Mouse (Mus musculus): ENCODE data around the gene Adcy1. TPM values are rescaled to one million over a fixed set of nuclear protein-coding genes. Genes with fewer than 3 reads are reported as not detected.

The Adcy1 gene
- polyA plus RNA-seq, 1 experiment from 2014 or later, result 1.2 TPM

DNA sequence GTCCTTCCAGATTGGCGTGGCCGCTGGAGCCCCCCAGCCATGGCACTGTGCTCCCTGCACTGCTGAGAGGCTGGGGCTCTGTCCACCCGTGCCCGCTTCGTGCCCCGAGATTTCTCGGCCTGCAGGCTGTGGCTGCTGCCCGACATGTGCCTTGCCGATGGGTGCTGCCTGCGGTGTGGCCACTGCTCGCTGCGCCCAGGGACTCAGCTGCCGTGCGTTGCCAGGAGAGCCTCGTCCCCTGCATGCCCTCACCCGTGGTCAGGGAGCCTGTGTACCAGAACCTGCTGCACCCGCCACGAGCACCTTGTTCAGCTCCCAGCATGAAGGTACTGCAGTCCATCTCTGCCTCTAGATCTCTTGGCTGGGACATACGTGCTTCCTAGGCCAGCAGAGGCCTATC, 134.7 kb downstream of the Adcy1 start:
- no peaks in the 10 kb centered on the region for H3K36me3 ChIP-seq
- WGBS, result 91% methylated on average over 19 of the region's 19 CpGs

GRCm38 (mm10) chr11:7198481-7199256, 135.4 kb downstream of the Adcy1 start:
- Histone ChIP-seq H3K4me3 (no peak overlapping the region), H3K36me3 (no peaks in the 10 kb centered on the region), H3K27ac (replicated peaks) (peak overlapping the region; percentile 77), H3K4me1 (peaks cover 29% of the 10 kb centered on the region), H3K27me3 (ENCODE audit: low read depth, poor library complexity, severe bottlenecking) (no peaks in the 10 kb centered on the region), H3K9me3 (replicated peaks) (no peaks in the 10 kb centered on the region; the same call in 1 of the 2 replicates)
- no peak for DNase-seq (ENCODE audit: low spot score)
- WGBS, result 83% methylated on average over 10 of the region's 10 CpGs

More for the DNA sequence above, 134.7 kb downstream of the Adcy1 start:
- no peaks in the 10 kb centered on the region for H3K27me3 ChIP-seq (ENCODE audit: low read depth, poor library complexity, severe bottlenecking)
- DNase-seq (ENCODE audit: low spot score), result no peak
- peak overlapping the region; percentile 77 for H3K27ac ChIP-seq (replicated peaks)
- H3K9me3 ChIP-seq (replicated peaks), result no peaks in the 10 kb centered on the region; the same call in 1 of the 2 replicates
- no peak overlapping the region for H3K4me3 ChIP-seq
- peaks cover 29% of the 10 kb centered on the region for H3K4me1 ChIP-seq

GRCm38 (mm10) chr11:7199736-7200392, 136.6 kb downstream of the Adcy1 start:
- Histone ChIP-seq H3K27me3 (ENCODE audit: low read depth, poor library complexity, severe bottlenecking) (no peaks in the 10 kb centered on the region), H3K4me3 (no peak overlapping the region), H3K27ac (replicated peaks) (no peak overlapping the region), H3K9me3 (replicated peaks) (no peaks in the 10 kb centered on the region; the same call in 1 of the 2 replicates), H3K36me3 (no peaks in the 10 kb centered on the region), H3K4me1 (peaks cover 29% of the 10 kb centered on the region)
- WGBS, result 61% methylated on average over 14 of the region's 14 CpGs
- peak; percentile 25 for DNase-seq (ENCODE audit: low spot score)

GRCm38 (mm10) chr11:7200393-7200783, 137.1 kb downstream of the Adcy1 start:
- H3K9me3 ChIP-seq (replicated peaks), result no peaks in the 10 kb centered on the region
- peaks cover 30% of the 10 kb centered on the region for H3K4me1 ChIP-seq
- 86% methylated on average over 9 of the region's 9 CpGs for WGBS

DNA sequence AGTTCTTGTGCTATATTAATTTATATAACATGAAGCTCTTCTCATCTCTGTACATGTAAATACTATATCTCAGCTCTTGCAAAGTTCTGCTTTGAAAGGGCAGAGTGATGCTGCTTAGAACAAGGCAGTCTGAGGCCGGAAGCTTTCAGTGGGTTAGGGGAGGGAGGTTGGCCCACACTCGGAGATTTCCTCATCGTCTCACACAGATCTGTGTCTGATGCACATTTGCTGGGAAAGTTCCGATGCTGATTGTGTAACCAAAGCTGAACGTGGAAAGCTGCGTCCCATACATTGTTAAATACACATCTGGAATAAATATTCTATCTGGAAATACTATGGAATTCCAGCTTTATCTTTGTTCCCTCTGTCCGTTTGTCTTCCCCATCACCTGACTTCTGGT, 138.9 kb downstream of the Adcy1 start:
- WGBS, result 84% methylated on average over 7 of the region's 7 CpGs
- Histone ChIP-seq H3K36me3 (no peaks in the 10 kb centered on the region), H3K9me3 (replicated peaks) (no peaks in the 10 kb centered on the region), H3K27me3 (ENCODE audit: low read depth, poor library complexity, severe bottlenecking) (no peaks in the 10 kb centered on the region), H3K27ac (replicated peaks) (no peak overlapping the region), H3K4me1 (peaks cover 19% of the 10 kb centered on the region), H3K4me3 (no peak overlapping the region)
- no peak for DNase-seq (ENCODE audit: low spot score)

More at GRCm38 (mm10) chr11:7200393-7200783, 137.1 kb downstream of the Adcy1 start:
- Histone ChIP-seq H3K27ac (replicated peaks) (no peak overlapping the region), H3K4me3 (no peak overlapping the region), H3K27me3 (ENCODE audit: low read depth, poor library complexity, severe bottlenecking) (no peaks in the 10 kb centered on the region), H3K36me3 (no peaks in the 10 kb centered on the region)
- DNase-seq (ENCODE audit: low spot score), result no peak

DNA sequence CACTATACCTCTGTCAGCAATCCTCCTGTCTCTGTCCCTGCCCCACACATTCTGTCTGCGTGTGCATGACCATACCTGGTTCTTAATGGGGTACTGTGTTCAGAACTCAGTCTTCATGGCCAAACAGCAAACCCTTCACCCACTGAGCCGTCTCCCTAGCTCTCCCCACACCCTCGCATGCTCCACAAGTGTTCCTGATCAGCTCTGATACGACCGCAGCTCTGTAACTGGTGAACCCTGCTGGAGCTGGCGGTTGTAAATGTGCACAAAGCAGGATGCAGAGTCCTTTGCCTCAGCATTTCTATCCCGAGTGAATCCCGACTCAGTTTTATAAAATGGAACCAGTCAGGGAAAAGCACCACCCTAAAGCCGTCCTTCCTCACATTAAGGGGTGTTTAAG, 140.6 kb downstream of the Adcy1 start:
- DNase-seq (ENCODE audit: low spot score), result no peak
- WGBS, result 92% methylated on average over 9 of the region's 9 CpGs

DNA sequence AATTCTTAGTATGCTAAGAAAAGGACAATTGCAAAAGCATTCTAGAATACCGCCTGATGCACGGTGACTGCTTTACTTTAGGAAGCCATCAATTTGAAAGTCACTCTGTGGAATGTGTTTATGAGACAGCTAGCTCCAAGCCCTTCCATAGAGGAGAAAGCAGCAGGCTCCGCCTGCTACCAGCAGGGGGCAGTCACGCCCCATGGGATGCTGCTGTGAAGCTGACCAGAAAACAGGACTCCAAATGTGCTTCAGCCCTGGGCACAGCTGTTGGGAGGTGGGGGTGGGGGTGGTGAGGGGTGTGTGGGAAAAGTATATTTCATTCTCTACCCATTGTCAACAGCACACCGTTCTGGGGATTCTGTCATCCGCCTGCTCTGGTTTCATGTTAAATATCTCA, 147.1 kb downstream of the Adcy1 start:
- peaks cover 49% of the 10 kb centered on the region for H3K27me3 ChIP-seq (ENCODE audit: low read depth, poor library complexity, severe bottlenecking)
- WGBS, result 22% methylated on average over 6 of the region's 6 CpGs
- no peak overlapping the region for H3K4me3 ChIP-seq
- H3K36me3 ChIP-seq, result no peaks in the 10 kb centered on the region
- peaks cover 40% of the 10 kb centered on the region for H3K4me1 ChIP-seq
- no peak overlapping the region for H3K27ac ChIP-seq (replicated peaks)
- H3K9me3 ChIP-seq (replicated peaks), result no peaks in the 10 kb centered on the region
- DNase-seq (ENCODE audit: low spot score), result peak; percentile 77

More for the DNA sequence above, 140.6 kb downstream of the Adcy1 start:
- H3K36me3 ChIP-seq, result no peaks in the 10 kb centered on the region
- H3K27me3 ChIP-seq (ENCODE audit: low read depth, poor library complexity, severe bottlenecking), result no peaks in the 10 kb centered on the region
- H3K4me1 ChIP-seq, result 0 out of 2 replicates have a peak, but pooled peaks cover 5% of the 10 kb centered on the region
- H3K27ac ChIP-seq (replicated peaks), result no peak overlapping the region
- no peak overlapping the region for H3K4me3 ChIP-seq
- no peaks in the 10 kb centered on the region for H3K9me3 ChIP-seq (replicated peaks)

DNA sequence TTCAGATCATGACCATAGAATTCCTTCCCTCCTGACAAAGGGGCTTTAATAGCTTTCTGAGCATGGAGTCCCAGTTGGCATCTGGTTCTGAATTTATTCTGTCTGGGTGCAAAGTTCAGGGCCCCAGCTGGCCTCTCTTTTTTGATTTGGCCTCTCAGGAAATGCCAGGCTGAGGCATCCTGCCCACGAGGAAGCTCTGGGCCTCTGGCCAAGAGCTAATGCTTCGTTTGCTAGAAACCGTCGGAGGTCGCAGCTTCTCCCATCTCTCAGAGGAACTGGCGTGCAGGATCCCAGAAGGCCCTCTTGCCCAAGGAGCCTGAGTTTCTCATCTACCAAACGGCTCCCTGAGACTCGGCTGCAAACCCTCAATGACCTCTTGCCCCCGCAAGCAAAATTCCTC, 147.9 kb downstream of the Adcy1 start:
- no peak overlapping the region for H3K4me3 ChIP-seq
- WGBS, result 50% methylated on average over 9 of the region's 9 CpGs
- H3K4me1 ChIP-seq, result peaks cover 36% of the 10 kb centered on the region
- no peak for DNase-seq (ENCODE audit: low spot score)
- no peaks in the 10 kb centered on the region for H3K9me3 ChIP-seq (replicated peaks)
- H3K36me3 ChIP-seq, result no peaks in the 10 kb centered on the region
- no peak overlapping the region for H3K27ac ChIP-seq (replicated peaks)
- H3K27me3 ChIP-seq (ENCODE audit: low read depth, poor library complexity, severe bottlenecking), result peaks cover 52% of the 10 kb centered on the region

DNA sequence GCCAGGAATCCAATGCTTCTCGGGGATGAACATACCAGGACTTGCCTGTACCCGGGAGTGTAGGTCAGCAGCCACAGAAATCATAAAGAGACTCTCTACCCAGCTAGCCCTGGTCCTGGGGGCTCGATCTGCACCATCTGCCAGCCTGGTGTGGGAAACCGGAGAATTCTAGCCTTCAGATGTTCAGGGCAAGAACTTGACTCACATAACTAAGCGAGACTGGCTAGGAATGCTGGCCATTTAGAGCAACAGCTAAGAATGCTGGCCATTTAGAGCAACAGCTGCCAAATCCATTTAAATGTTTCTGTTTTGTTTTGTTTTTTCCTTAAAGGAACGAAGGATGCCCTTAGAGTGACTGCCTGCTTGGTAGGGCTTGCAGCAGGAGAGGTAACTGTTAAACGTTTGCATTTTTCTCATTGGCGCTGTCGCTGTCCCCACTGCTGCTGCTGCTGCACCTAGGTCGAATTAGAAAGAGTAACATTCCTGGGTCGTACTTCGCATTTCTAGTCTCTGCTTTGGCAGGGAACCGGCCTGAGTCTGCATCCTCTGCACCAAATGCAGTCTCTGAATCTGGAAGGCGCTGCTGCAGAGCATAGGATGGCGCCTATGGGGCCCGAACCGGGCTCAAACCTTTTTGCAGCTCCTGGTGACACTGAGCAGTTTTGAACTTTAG, 149.0 kb downstream of the Adcy1 start:
- peak overlapping the region; percentile 74 for H3K4me3 ChIP-seq
- peaks cover 36% of the 10 kb centered on the region for H3K4me1 ChIP-seq
- peak; percentile 22 for DNase-seq (ENCODE audit: low spot score)
- H3K9me3 ChIP-seq (replicated peaks), result no peaks in the 10 kb centered on the region
- H3K27me3 ChIP-seq (ENCODE audit: low read depth, poor library complexity, severe bottlenecking), result peaks cover 52% of the 10 kb centered on the region
- H3K36me3 ChIP-seq, result no peaks in the 10 kb centered on the region
- no peak overlapping the region for H3K27ac ChIP-seq (replicated peaks)
- 23% methylated on average over 17 of the region's 17 CpGs for WGBS

DNA sequence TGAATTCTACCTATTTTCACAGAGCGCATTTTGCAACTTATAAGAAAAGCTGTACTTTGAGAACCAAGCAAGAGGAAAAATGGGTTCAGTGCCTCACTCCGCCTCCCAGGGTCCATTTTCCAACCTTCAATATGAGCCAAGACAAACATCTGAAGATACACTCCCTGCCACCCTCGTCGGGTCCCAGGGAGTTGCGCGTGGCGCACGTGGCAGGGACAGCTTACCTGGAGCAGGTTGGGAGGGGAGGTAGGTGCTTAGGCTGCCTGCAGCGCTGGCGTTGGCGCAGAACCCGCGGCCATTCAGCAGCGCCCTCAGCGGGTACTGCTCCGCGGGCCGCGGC, 149.8 kb downstream of the Adcy1 start:
- Histone ChIP-seq H3K4me3 (peak overlapping the region; percentile 74), H3K9me3 (replicated peaks) (no peaks in the 10 kb centered on the region), H3K27me3 (ENCODE audit: low read depth, poor library complexity, severe bottlenecking) (peaks cover 52% of the 10 kb centered on the region), H3K36me3 (no peaks in the 10 kb centered on the region), H3K4me1 (peaks cover 36% of the 10 kb centered on the region), H3K27ac (replicated peaks) (peak overlapping the region; percentile 84)
- DNase-seq (ENCODE audit: low spot score), result no peak
- WGBS, result 2% methylated on average over 19 of the region's 19 CpGs

DNA sequence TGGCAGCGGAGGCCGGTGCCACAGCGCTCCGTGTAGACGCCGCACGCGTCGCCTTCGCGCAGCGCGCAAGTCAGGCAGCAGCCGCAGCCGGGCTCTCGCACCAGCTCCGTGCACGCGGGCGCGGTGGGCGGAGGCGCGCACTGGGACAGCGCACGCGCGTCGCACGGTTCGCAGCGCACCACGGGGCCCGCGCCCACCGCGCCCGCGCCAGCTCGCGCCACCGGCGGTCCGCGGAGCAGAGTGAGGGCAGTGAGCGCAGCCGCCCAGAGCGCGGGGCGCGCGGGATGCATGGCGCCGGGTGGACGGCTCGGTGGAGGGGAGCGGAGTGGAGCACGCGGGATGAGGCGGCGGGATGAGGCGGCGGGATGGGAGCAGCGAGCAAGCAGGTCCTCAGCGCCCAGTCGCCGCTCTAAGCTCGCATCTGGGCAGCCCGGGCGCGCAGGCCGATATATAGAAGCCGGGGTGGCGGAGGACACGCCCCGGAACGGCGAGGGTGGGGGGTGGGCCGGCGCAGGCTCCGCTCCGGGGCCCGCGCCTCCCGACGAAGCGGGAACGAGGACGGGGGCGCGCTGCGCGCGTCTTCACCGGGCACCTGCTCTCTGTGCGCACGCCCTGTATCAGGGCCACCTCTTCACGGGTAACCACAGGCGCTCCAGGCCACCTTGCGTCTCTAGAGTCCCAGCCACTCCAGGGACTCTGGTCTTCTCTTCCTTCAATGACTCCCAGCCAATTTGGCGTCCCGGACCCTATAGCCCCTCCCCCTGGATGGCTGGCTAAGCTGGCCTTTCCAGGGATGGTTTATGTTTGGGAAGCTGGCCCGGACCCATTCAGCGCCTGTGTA, 150.4 kb downstream of the Adcy1 start, which contains the start of gene Igfbp3:
TSS of gene Igfbp3 (minus strand) at position 423 of the 841 bp plus-strand sequence.
- Histone ChIP-seq H3K27ac (replicated peaks) (peak within 1 kb of the TSS; percentile 84), H3K4me1 (peaks cover 36% of the 10 kb centered on the region), H3K27me3 (ENCODE audit: low read depth, poor library complexity, severe bottlenecking) (peaks cover 52% of the 10 kb centered on the region), H3K9me3 (replicated peaks) (no peaks in the 10 kb centered on the region), H3K4me3 (peak within 1 kb of the TSS; percentile 74), H3K36me3 (no peaks in the 10 kb centered on the region)
- DNase-seq (ENCODE audit: low spot score), result peak; percentile 70
- under 1% methylated on average over 104 of the region's 104 CpGs for WGBS

DNA sequence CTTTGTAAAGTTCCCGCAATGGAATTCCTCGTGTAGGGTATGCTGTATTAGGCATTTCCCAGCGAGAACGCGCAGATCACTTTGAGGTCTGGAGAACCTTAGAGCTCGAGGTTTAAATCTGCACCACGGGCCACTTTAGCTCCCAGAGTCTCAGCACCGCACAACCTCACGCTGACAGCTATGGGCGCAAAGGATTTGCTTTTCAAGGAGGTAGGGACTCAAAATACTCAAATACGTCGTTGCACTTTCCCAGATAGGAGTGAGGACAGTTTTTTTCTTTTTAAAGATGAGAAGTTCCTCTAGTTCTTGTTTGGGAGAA, 151.0 kb downstream of the Adcy1 start:
- no peaks in the 10 kb centered on the region for H3K36me3 ChIP-seq
- H3K27me3 ChIP-seq (ENCODE audit: low read depth, poor library complexity, severe bottlenecking), result peaks cover 52% of the 10 kb centered on the region
- no peak overlapping the region for H3K27ac ChIP-seq (replicated peaks)
- peaks cover 36% of the 10 kb centered on the region for H3K4me1 ChIP-seq
- no peak for DNase-seq (ENCODE audit: low spot score)
- no peaks in the 10 kb centered on the region for H3K9me3 ChIP-seq (replicated peaks)
- under 1% methylated on average over 12 of the region's 12 CpGs for WGBS
- peak overlapping the region; percentile 74 for H3K4me3 ChIP-seq
